Mouse (Mus musculus) heart, embryonic 15.5 days (tissue): ENCODE results near the gene Stx5a. TPM values are rescaled to one million over a fixed set of nuclear protein-coding genes. Genes with fewer than 3 reads are reported as not detected.

Experiments
- ATAC-seq: fragments of 200-750 bp; cut with Nextera tagmentation; replicated peaks from 2 replicates; pipeline ENCODE4 v1.8.0; 2017; ENCODE audit warnings: low read depth, moderate TSS enrichment; ENCODE audit not compliant: insufficient number of reproducible peaks, insufficient read depth, low FRiP score
- H3K27ac ChIP-seq: fragments of 300-500 bp; sonication (generic); 2 replicates; pipeline ENCODE4 v1.5.1; 2015; ENCODE audit warnings: mild to moderate bottlenecking, inconsistent platforms
- H3K27me3 ChIP-seq: fragments of 300-500 bp; sonication (generic); 2 replicates; pipeline ENCODE4 v1.6.1; 2015; ENCODE audit warnings: inconsistent platforms
- H3K36me3 ChIP-seq: fragments of 300-500 bp; sonication (generic); 2 replicates; pipeline ENCODE4 v1.6.1; 2015; ENCODE audit warnings: mild to moderate bottlenecking, inconsistent platforms
- H3K4me1 ChIP-seq: fragments of 300-500 bp; sonication (generic); replicated peaks from 2 replicates; pipeline ENCODE4 v1.6.1; 2015; ENCODE audit warnings: inconsistent platforms
- H3K4me2 ChIP-seq: fragments of 300-500 bp; sonication (generic); 2 replicates; pipeline ENCODE4 v1.6.1; 2015; ENCODE audit warnings: inconsistent platforms, mild to moderate bottlenecking, moderate library complexity
- H3K4me3 ChIP-seq: fragments of 300-500 bp; sonication (generic); 2 replicates; pipeline ENCODE4 v1.5.1; 2015; ENCODE audit warnings: mild to moderate bottlenecking, inconsistent platforms
- H3K9ac ChIP-seq: fragments of 300-500 bp; sonication (generic); 2 replicates; pipeline ENCODE4 v1.6.1; 2015; ENCODE audit warnings: mild to moderate bottlenecking, inconsistent platforms
- H3K9me3 ChIP-seq: fragments of 300-500 bp; sonication (generic); replicated peaks from 2 replicates; pipeline ENCODE4 v1.6.1; 2016; ENCODE audit warnings: inconsistent platforms
- WGBS: fragments of 180-500 bp; shearing (Covaris S2); methylation state at CpG from one replicate; pipeline ENCODE4 v1.1.7; 2015; ENCODE audit warnings: mixed read lengths; 5-methylcytosine and 5-hydroxymethylcytosine counted together
- polyA plus RNA-seq: library from polyadenylated mRNA; unstranded; fragments of >200 nt; fragmentation: Nextera tagmentation; extraction: Ambion mirVana; gene quantifications from 2 replicates; pipeline ENCODE4 v1.2.1, GENCODE M21; 2015

Gene Stx5a
- polyA plus RNA-seq, 1 experiment from 2014 or later, result 81.0 TPM

- Histone ChIP-seq H3K27me3 (no peaks in the 10 kb centered on the region), H3K4me3 (peak within 1 kb of the TSS; percentile 98), H3K4me2 (peak within 1 kb of the TSS; percentile 60), H3K36me3 (peaks cover 29% of the 10 kb centered on the region), H3K9ac (peak within 1 kb of the TSS; percentile 98), H3K27ac (peak within 1 kb of the TSS; percentile 89), H3K4me1 (peaks cover 22% of the 10 kb centered on the region), H3K9me3 (no peaks in the 10 kb centered on the region)
- under 1% methylated on average over 73 of the region's 75 CpGs for WGBS
- ATAC-seq, result peak; percentile 93
Measured at GRCm38 (mm10) chr19:8756635-8757387, 15.6 kb downstream of the Stx5a start, which contains the start of gene Nxf1. Gene Nxf1 (plus strand): TSS chr19:8757073.

- peak overlapping the region; percentile 98 for H3K9ac ChIP-seq
- H3K27ac ChIP-seq, result peak overlapping the region; percentile 89
- peaks cover 22% of the 10 kb centered on the region for H3K4me1 ChIP-seq
- H3K4me3 ChIP-seq, result peak overlapping the region; percentile 98
- H3K36me3 ChIP-seq, result peaks cover 26% of the 10 kb centered on the region
- no peaks in the 10 kb centered on the region for H3K9me3 ChIP-seq
- ATAC-seq, result no peak
- peak overlapping the region; percentile 60 for H3K4me2 ChIP-seq
- 3% methylated on average over 14 of the region's 14 CpGs for WGBS
- no peaks in the 10 kb centered on the region for H3K27me3 ChIP-seq
Measured at GRCm38 (mm10) chr19:8757471-8757998, 16.3 kb downstream of the Stx5a start.

DNA sequence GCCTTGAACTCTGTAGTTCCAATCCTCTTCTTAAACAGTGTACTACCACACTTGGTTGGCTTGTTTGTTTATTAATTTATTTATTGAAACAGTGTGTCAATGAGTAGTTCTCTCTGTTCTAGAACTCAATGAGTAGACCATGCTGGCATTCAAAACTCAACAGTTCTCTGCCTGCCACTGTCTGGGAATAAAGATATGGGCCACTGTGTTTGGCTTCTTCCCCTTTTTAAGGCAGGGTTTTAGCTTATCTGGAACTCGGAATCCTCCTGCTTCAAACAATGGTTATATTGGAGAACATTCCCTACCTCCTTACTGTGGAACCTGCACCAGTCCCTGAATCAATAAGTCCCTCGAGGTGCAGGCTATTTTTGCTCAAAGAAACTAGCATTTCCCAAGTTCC, 17.7 kb downstream of the Stx5a start:
- no peaks in the 10 kb centered on the region for H3K27me3 ChIP-seq
- peak overlapping the region; percentile 98; the same call in 1 of the 2 replicates for H3K4me3 ChIP-seq
- H3K9me3 ChIP-seq, result no peaks in the 10 kb centered on the region
- 69% methylated on average over 2 of the region's 2 CpGs for WGBS
- H3K27ac ChIP-seq, result no peak overlapping the region
- ATAC-seq, result no peak
- peaks cover 22% of the 10 kb centered on the region for H3K4me1 ChIP-seq
- peak overlapping the region; percentile 60; the same call in 1 of the 2 replicates for H3K4me2 ChIP-seq
- peaks cover 28% of the 10 kb centered on the region for H3K36me3 ChIP-seq
- no peak overlapping the region for H3K9ac ChIP-seq

- no peaks in the 10 kb centered on the region for H3K27me3 ChIP-seq
- H3K4me1 ChIP-seq, result peaks cover 20% of the 10 kb centered on the region
- H3K27ac ChIP-seq, result no peak overlapping the region
- WGBS, result 94% methylated on average over 2 of the region's 2 CpGs
- no peaks in the 10 kb centered on the region for H3K9me3 ChIP-seq
- no peak for ATAC-seq
- no peak overlapping the region for H3K4me2 ChIP-seq
- H3K9ac ChIP-seq, result no peak overlapping the region
- H3K36me3 ChIP-seq, result peaks cover 33% of the 10 kb centered on the region
- no peak overlapping the region for H3K4me3 ChIP-seq
Measured at GRCm38 (mm10) chr19:8760757-8761156, 19.5 kb downstream of the Stx5a start.

DNA sequence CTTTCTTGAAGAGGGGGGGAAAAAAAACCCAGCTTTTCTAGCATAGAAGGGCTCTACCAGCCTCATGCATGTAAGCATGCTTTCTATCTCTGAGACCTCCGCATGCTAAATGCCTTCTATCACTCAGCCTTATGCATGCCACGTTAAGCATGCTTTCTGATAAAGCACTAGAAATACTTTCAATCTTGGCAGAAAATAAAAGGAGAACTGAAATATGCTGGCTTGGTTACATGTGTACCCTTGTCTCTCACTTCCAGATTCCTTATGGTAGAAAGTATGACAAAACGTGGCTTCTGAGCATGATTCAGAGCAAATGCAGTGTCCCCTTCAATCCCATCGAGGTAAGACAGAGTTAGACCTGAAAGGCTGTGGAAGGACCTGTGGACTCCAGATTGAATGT, 22.1 kb downstream of the Stx5a start:
- no peak overlapping the region for H3K4me2 ChIP-seq
- H3K4me1 ChIP-seq, result peaks cover 8% of the 10 kb centered on the region
- no peaks in the 10 kb centered on the region for H3K27me3 ChIP-seq
- H3K9me3 ChIP-seq, result no peaks in the 10 kb centered on the region
- H3K36me3 ChIP-seq, result peaks cover 58% of the 10 kb centered on the region
- H3K9ac ChIP-seq, result no peak overlapping the region
- no peak overlapping the region for H3K4me3 ChIP-seq
- ATAC-seq, result no peak
- 73% methylated on average over 4 of the region's 4 CpGs for WGBS
- H3K27ac ChIP-seq, result no peak overlapping the region

DNA sequence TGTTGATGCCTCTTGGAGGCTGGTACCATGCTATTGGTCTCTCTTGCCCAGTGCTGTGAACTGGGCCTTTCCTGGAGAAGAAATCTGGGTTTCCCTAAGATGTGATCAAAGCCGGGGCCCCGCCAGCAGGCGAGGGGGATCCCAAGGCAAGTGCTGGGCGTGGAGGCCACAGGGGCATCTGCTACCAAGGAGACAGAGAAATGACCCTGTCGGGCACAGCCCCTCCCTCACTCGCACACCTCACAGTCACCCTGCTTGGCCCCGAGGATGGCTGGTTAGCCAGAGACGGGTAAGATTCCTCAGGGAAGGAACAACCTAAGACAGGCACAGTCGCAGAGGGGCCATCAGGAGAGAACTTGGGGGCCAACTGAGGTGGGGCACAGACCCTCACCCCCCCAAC, 24.3 kb downstream of the Stx5a start:
- H3K36me3 ChIP-seq, result peaks cover 79% of the 10 kb centered on the region
- H3K4me1 ChIP-seq, result peaks cover 4% of the 10 kb centered on the region; the same call in 1 of the 2 replicates
- no peaks in the 10 kb centered on the region for H3K9me3 ChIP-seq
- H3K9ac ChIP-seq, result no peak overlapping the region
- no peak overlapping the region for H3K27ac ChIP-seq
- H3K27me3 ChIP-seq, result no peaks in the 10 kb centered on the region
- WGBS, result 91% methylated on average over 9 of the region's 9 CpGs
- no peak overlapping the region for H3K4me2 ChIP-seq
- no peak overlapping the region for H3K4me3 ChIP-seq
- ATAC-seq, result no peak

DNA sequence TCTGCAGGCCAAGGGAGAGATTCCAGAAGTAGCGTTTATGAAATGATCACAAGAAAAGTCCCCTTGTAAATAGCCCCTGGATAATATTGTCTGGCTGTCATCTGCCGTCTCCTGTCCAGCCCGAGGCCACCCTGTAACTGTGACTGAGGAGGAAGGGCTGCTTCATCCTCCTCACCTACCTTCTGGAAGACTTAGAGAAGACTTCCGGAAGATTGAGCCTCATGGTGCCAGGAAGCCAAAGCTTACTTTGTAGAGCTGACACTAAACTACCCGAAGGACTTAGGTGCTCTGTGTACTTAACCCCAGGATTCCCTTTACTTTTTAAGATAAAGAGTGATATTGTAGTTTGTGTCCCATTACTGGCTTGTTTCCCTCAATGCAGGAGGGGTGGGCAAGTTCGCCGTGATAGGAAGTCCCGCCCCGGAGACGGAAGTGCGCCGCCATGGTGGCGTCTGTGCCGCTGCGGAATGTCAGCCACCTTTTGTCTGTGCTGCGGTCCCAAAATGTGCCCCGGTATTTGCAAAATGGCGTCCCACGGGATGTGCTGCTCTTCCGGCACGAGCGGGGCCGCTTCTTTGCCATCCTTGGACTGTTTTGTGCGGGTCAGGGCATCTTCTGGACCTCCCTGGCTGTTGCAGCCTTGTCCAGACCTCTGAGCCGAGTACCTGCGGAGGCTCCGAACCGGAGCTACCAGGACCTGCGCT, 29.5 kb downstream of the Stx5a start, which contains the start of gene Tmem223:
Tmem223 (plus strand) TSS at position 430 of the 704 bp plus-strand sequence.
- Histone ChIP-seq H3K4me2 (peak within 1 kb of the TSS; percentile 72), H3K4me3 (peak within 1 kb of the TSS; percentile 72), H3K9me3 (no peaks in the 10 kb centered on the region), H3K9ac (peak within 1 kb of the TSS; percentile 83), H3K27me3 (no peaks in the 10 kb centered on the region), H3K4me1 (peaks cover 28% of the 10 kb centered on the region), H3K27ac (peak within 1 kb of the TSS; percentile 86), H3K36me3 (peaks cover 51% of the 10 kb centered on the region)
- WGBS, result 13% methylated on average over 29 of the region's 29 CpGs
- 0 out of 2 replicates have a peak, but pooled peaks have one; percentile 6 for ATAC-seq

DNA sequence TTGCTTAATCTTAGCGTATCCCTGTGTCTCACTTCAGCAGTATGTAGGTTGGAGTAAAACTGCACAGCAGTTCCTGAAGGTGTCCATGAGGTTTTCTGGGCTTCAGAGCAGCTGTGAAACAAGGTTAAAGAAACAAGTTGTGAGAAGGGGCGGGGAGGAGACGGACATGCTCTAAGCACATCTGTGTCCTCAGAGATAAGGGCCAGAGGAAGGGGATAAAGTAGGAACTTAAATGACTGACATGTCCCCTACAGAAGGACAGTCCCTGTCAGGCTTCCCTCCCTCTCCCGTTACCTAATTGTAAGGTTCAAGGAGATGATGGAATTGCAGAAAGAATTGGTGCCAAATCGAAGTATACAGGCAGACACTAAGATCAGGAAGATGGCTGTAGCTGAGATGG, 31.8 kb downstream of the Stx5a start:
- Histone ChIP-seq H3K27me3 (no peaks in the 10 kb centered on the region), H3K36me3 (peaks cover 33% of the 10 kb centered on the region), H3K27ac (peak overlapping the region; percentile 100; the same call in 1 of the 2 replicates), H3K4me3 (peak overlapping the region; percentile 89), H3K4me2 (peak overlapping the region; percentile 91; the same call in 1 of the 2 replicates), H3K9me3 (no peaks in the 10 kb centered on the region), H3K4me1 (peaks cover 30% of the 10 kb centered on the region), H3K9ac (no peak overlapping the region)
- WGBS, result 64% methylated on average over 5 of the region's 5 CpGs
- no peak for ATAC-seq

DNA sequence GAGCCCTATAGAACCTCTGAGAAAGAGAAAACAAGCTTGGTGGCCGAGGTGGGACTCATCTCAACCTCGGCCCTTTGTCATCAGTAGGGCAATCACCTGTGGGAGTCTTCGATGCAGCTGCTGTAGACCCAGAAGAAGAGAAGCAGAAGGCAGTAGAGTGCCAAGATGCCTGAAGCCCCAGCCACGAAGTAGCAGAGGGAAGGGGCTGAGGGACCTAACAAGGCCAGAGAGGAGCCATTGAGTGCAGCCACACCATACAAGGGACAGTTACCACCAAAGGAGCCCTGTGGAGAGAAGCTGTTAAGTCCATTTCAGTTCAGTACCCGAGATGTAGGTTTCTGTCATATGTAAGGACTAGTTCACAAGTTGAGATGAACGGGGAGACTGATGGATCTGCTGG, 32.2 kb downstream of the Stx5a start:
- peak overlapping the region; percentile 89 for H3K4me3 ChIP-seq
- no peak for ATAC-seq
- H3K4me1 ChIP-seq, result peaks cover 30% of the 10 kb centered on the region
- H3K36me3 ChIP-seq, result peaks cover 33% of the 10 kb centered on the region
- no peaks in the 10 kb centered on the region for H3K27me3 ChIP-seq
- peak overlapping the region; percentile 91 for H3K4me2 ChIP-seq
- peak overlapping the region; percentile 96 for H3K9ac ChIP-seq
- peak overlapping the region; percentile 100 for H3K27ac ChIP-seq
- 41% methylated on average over 6 of the region's 6 CpGs for WGBS
- H3K9me3 ChIP-seq, result no peaks in the 10 kb centered on the region

- Histone ChIP-seq H3K4me3 (peak within 1 kb of the TSS; percentile 89), H3K27ac (peak within 1 kb of the TSS; percentile 100), H3K36me3 (peaks cover 28% of the 10 kb centered on the region), H3K27me3 (no peaks in the 10 kb centered on the region), H3K9ac (peak within 1 kb of the TSS; percentile 96), H3K4me2 (peak within 1 kb of the TSS; percentile 91), H3K9me3 (no peaks in the 10 kb centered on the region), H3K4me1 (peaks cover 30% of the 10 kb centered on the region)
- WGBS, result under 1% methylated on average over 62 of the region's 68 CpGs
- ATAC-seq, result peak; percentile 88
Measured at GRCm38 (mm10) chr19:8774086-8774835, 33.0 kb downstream of the Stx5a start, which contains the start of gene Tmem179b. Gene Tmem179b (minus strand): TSS chr19:8774467.
